8 mouse cellular contexts compared by ENCODE assay signal in the genomic region with DNA sequence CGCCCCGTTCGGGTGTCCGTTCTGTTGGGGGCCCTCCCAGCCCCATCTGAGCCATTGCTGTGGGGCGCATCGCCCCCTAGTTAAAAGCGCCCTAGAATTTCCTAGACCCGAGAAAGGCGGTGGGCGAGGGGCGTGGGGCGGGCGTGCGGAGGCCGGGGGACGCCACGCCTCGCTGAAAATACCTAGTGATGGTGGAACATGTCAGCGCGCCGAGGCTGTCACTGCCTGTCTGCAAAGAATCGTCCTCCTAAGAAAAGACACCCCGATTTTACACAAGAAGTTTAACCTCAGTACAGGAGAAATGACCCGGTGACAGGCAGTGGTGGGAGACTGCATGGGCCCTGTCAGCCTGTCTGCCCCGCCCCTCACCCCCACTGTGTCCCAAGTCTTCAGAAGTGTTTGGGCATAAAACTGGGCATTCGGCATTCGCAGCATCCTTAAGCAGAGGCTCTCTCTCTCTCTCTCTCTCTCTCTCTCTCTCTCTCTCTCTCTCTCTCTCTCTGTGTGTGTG. TPM values are rescaled to one million over a fixed set of nuclear protein-coding genes. Genes with fewer than 3 reads are reported as not detected.
DNase-seq lines count a peak whose midpoint lies in the region; ATAC-seq and TF ChIP-seq lines count a peak whose summit lies in the region.

No protein-coding gene starts in this region.

- H3K36me3 ChIP-seq in heart, embryonic 14.5 days (ENCODE audit: control insufficient read depth, insufficient read depth, low read length): no peaks in the 10 kb centered on the region
- H3K36me3 ChIP-seq in ES-E14 (ENCODE audit: control insufficient read depth, insufficient read depth, low read length, poor library complexity, severe bottlenecking): no peaks in the 10 kb centered on the region
- H3K36me3 ChIP-seq in embryonic facial prominence, embryonic 15.5 days: no peaks in the 10 kb centered on the region
- H3K36me3 ChIP-seq in kidney, embryonic 15.5 days: no peaks in the 10 kb centered on the region
- no peaks in the 10 kb centered on the region for H3K36me3 ChIP-seq in midbrain, embryonic 16.5 days (ENCODE audit: control insufficient read depth, insufficient read depth, low read length)

- peak overlapping the region; percentile 92 for H3K4me2 ChIP-seq in heart, embryonic 14.5 days (ENCODE audit: low read length)
- peak overlapping the region; percentile 99 for H3K4me2 ChIP-seq in embryonic facial prominence, embryonic 15.5 days (replicated peaks)
- peak overlapping the region; percentile 79 for H3K4me2 ChIP-seq in kidney, embryonic 15.5 days
- peak overlapping the region; percentile 95 for H3K4me2 ChIP-seq in midbrain, embryonic 16.5 days (ENCODE audit: low read length)

- no peak for DNase-seq in heart, adult 9 months (ENCODE audit: low spot score in 2 of 2)
- DNase-seq in ES-E14 (ENCODE audit: low read depth, low spot score): no peak
- no peak for DNase-seq in testis, postnatal 14 days (ENCODE audit: low spot score)
- DNase-seq in yolk sac, embryonic 10.5 days (ENCODE audit: low spot score): no peak

- peak overlapping the region; percentile 92 for H3K9ac ChIP-seq in heart, embryonic 14.5 days (ENCODE audit: low read length)
- H3K9ac ChIP-seq in ES-E14 (ENCODE audit: insufficient read depth, low read depth, low read length, poor library complexity, severe bottlenecking): peak overlapping the region; percentile 59
- peak overlapping the region; percentile 69 for H3K9ac ChIP-seq in embryonic facial prominence, embryonic 15.5 days
- peak overlapping the region; percentile 70 for H3K9ac ChIP-seq in kidney, embryonic 15.5 days
- peak overlapping the region; percentile 91 for H3K9ac ChIP-seq in midbrain, embryonic 16.5 days (ENCODE audit: low read depth, low read length)

- H3K27me3 ChIP-seq in heart, embryonic 14.5 days (ENCODE audit: control insufficient read depth, insufficient read depth, low read length): peaks cover 11% of the 10 kb centered on the region
- peaks cover 42% of the 10 kb centered on the region for H3K27me3 ChIP-seq in embryonic facial prominence, embryonic 15.5 days
- H3K27me3 ChIP-seq in kidney, embryonic 15.5 days: peaks cover 30% of the 10 kb centered on the region
- H3K27me3 ChIP-seq in midbrain, embryonic 16.5 days (ENCODE audit: control insufficient read depth, insufficient read depth, low read depth, low read length): no peaks in the 10 kb centered on the region; the same call in none of the 2 replicates

- WGBS in heart, embryonic 14.5 days: 1% methylated on average over 27 of the region's 27 CpGs
- WGBS in embryonic facial prominence, embryonic 15.5 days: 1% methylated on average over 27 of the region's 27 CpGs
- 2% methylated on average over 27 of the region's 27 CpGs for WGBS in kidney, embryonic 15.5 days
- WGBS in midbrain, embryonic 16.5 days: under 1% methylated on average over 27 of the region's 27 CpGs

- H3K27ac ChIP-seq in heart, embryonic 14.5 days (replicated peaks in 1 of 2; ENCODE audit: control insufficient read depth in 1 of 2, insufficient read depth in 1 of 2, low read depth in 2 of 2, low read length in 2 of 2): peak overlapping the region in 1 of 2 experiments; percentile 74; a peak in 3 of 4 replicates
- no peak overlapping the region for H3K27ac ChIP-seq in ES-E14 (ENCODE audit: insufficient read depth, low read depth, low read length, poor library complexity, severe bottlenecking)
- no peak overlapping the region for H3K27ac ChIP-seq in embryonic facial prominence, embryonic 15.5 days (replicated peaks)
- no peak overlapping the region for H3K27ac ChIP-seq in kidney, embryonic 15.5 days
- peak overlapping the region; percentile 69 for H3K27ac ChIP-seq in midbrain, embryonic 16.5 days (ENCODE audit: low read length)

- H3K4me3 ChIP-seq in heart, embryonic 14.5 days (ENCODE audit: control insufficient read depth in 1 of 2, insufficient read depth in 1 of 2, low read depth in 1 of 2, low read length in 2 of 2): peak overlapping the region; percentile 76 to 85
- peak overlapping the region; percentile 59 to 74; a peak in 3 of 4 replicates for H3K4me3 ChIP-seq in ES-E14 (ENCODE audit: insufficient read depth in 1 of 2, low read depth in 1 of 2, low read length in 2 of 2, poor library complexity in 1 of 2, severe bottlenecking in 1 of 2)
- H3K4me3 ChIP-seq in embryonic facial prominence, embryonic 15.5 days (replicated peaks): peak overlapping the region; percentile 72
- peak overlapping the region; percentile 72 for H3K4me3 ChIP-seq in kidney, embryonic 15.5 days (replicated peaks)
- peak overlapping the region; percentile 87 for H3K4me3 ChIP-seq in midbrain, embryonic 16.5 days (ENCODE audit: low read depth, low read length)

- ATAC-seq in heart, embryonic 14.5 days (ENCODE audit: insufficient number of reproducible peaks, insufficient read depth, low FRiP score, low read depth): no peak
- no peak for ATAC-seq in embryonic facial prominence, embryonic 15.5 days (ENCODE audit: insufficient number of reproducible peaks, low FRiP score, low TSS enrichment, low read depth)
- no peak for ATAC-seq in kidney, embryonic 15.5 days (replicated peaks; ENCODE audit: low FRiP score)
- no peak for ATAC-seq in midbrain, embryonic 16.5 days

- in situ Hi-C loops in ES-E14 (cut with MboI; ENCODE audit: low sequenced_read_pairs in 2 of 2, unreplicated experiment in 2 of 2): no loop called here

- peaks cover 16 to 31% of the 10 kb centered on the region in 2 experiments for H3K4me1 ChIP-seq in heart, embryonic 14.5 days (ENCODE audit: control insufficient read depth in 2 of 2, insufficient read depth in 2 of 2, low read length in 2 of 2)
- peaks cover 0 to 5% of the 10 kb centered on the region in 2 experiments; a peak in 1 of 4 replicates for H3K4me1 ChIP-seq in ES-E14 (ENCODE audit: control insufficient read depth in 2 of 2, insufficient read depth in 2 of 2, low read length in 2 of 2, poor library complexity in 1 of 2)
- peaks cover 15% of the 10 kb centered on the region; the same call in 1 of the 2 replicates for H3K4me1 ChIP-seq in embryonic facial prominence, embryonic 15.5 days
- H3K4me1 ChIP-seq in kidney, embryonic 15.5 days: peaks cover 46% of the 10 kb centered on the region
- H3K4me1 ChIP-seq in midbrain, embryonic 16.5 days (ENCODE audit: control insufficient read depth, insufficient read depth, low read length): peaks cover 13% of the 10 kb centered on the region

- H3K9me3 ChIP-seq in heart, embryonic 14.5 days (ENCODE audit: control insufficient read depth, low read length): no peaks in the 10 kb centered on the region
- no peaks in the 10 kb centered on the region for H3K9me3 ChIP-seq in ES-E14 (ENCODE audit: control insufficient read depth, insufficient read depth, low read depth, low read length)
- no peaks in the 10 kb centered on the region for H3K9me3 ChIP-seq in embryonic facial prominence, embryonic 15.5 days (replicated peaks)
- H3K9me3 ChIP-seq in kidney, embryonic 15.5 days (replicated peaks): no peaks in the 10 kb centered on the region
- H3K9me3 ChIP-seq in midbrain, embryonic 16.5 days (replicated peaks; ENCODE audit: control insufficient read depth, low read length, poor library complexity, severe bottlenecking): no peaks in the 10 kb centered on the region

TF ChIP-seq in ES-E14, 5 proteins besides CTCF, POLR2A, EP300 and RAD21:
- TF ChIP-seq ZNF384 (IDR thresholded peaks at IDR 0.05; ENCODE audit: low read depth, low read length) (no peak), MAFK (IDR thresholded peaks at IDR 0.05; ENCODE audit: insufficient read depth, low read depth, low read length) (no peak), HCFC1 (IDR thresholded peaks at IDR 0.05; ENCODE audit: borderline replicate concordance, insufficient read depth, low read length) (no peak), CHD2 (IDR thresholded peaks at IDR 0.05; ENCODE audit: low read depth, low read length) (no peak), ZC3H11A (IDR thresholded peaks at IDR 0.05; ENCODE audit: borderline replicate concordance, low read depth, low read length) (no peak)

RNA-seq across cellular contexts. Expression of a gene that starts 0.8 kb away (rescaled TPM):
- polyA plus RNA-seq in heart, embryonic 14.5 days (2014; fragmentation: Nextera tagmentation; extraction: Ambion mirVana): 4.5 and 4.6 TPM in 2 replicates
- total RNA-seq in ES-E14 (2012; rRNA removed): 0.71 and 0.79 TPM in 2 replicates
- 1.2 and 1.3 TPM in 2 replicates for polyA plus RNA-seq in embryonic facial prominence, embryonic 15.5 days (2015; fragmentation: Nextera tagmentation; extraction: Ambion mirVana)
- polyA plus RNA-seq in kidney, embryonic 15.5 days (2015; fragmentation: Nextera tagmentation; extraction: Ambion mirVana): 1.3 and 1.7 TPM in 2 replicates
- 2.0 and 2.3 TPM in 2 replicates for polyA plus RNA-seq in midbrain, embryonic 16.5 days (2015; fragmentation: Nextera tagmentation; extraction: Ambion mirVana)
